Mouse (Mus musculus) cortical plate, adult 2 months (tissue): Measurements from ENCODE around the gene Pakap.

ENCODE experiments used
- CTCF ChIP-seq: fragments of 200-500 bp; IDR thresholded peaks from 2 replicates; pipeline ENCODE4 v1.5.1; 2011; ENCODE audit warnings: mild to moderate bottlenecking, control low read depth, low read length; ENCODE audit not compliant: insufficient read depth; ENCODE audit errors: extremely low read depth
- POLR2A ChIP-seq: fragments of 200-500 bp; IDR thresholded peaks from 2 replicates; pipeline ENCODE4 v1.6.1; 2011; ENCODE audit warnings: mild to moderate bottlenecking, low read length, control low read depth; ENCODE audit not compliant: insufficient read depth; ENCODE audit errors: extremely low read depth

GRCm38 (mm10) chr4:57940631-57941030, 372.7 kb downstream of the Pakap start:
- no peak for TF ChIP-seq CTCF
- TF ChIP-seq POLR2A, result no peak
